Mouse (Mus musculus) thymus, adult 2 months (tissue): ENCODE results near the gene 1110032A03Rik. TPM values are rescaled to one million over a fixed set of nuclear protein-coding genes. Genes with fewer than 3 reads are reported as not detected.
A peak's percentile ranks its signal among the peaks of the same experiment; 100 is the strongest.

Experiments used
- DNase-seq: peaks from one replicate; pipeline ENCODE4 v3.0.0; 2021
- H3K27ac ChIP-seq: fragments of 200-500 bp; 2 replicates; pipeline ENCODE4 v1.5.1; 2012; ENCODE audit warnings: low read length, control low read depth; ENCODE audit not compliant: control insufficient read depth, insufficient read depth
- H3K27me3 ChIP-seq: fragments of 200-500 bp; 2 replicates; pipeline ENCODE4 v1.6.1; 2012; ENCODE audit warnings: mild to moderate bottlenecking, low read length, moderate library complexity, mixed read lengths; ENCODE audit not compliant: control insufficient read depth, insufficient read depth
- H3K36me3 ChIP-seq: fragments of 200-500 bp; 2 replicates; pipeline ENCODE4 v1.6.1; 2012; ENCODE audit warnings: mild to moderate bottlenecking, low read length, moderate library complexity; ENCODE audit not compliant: control insufficient read depth, insufficient read depth
- H3K4me1 ChIP-seq: fragments of 200-500 bp; replicated peaks from 2 replicates; pipeline ENCODE4 v1.6.1; 2012; ENCODE audit warnings: low read length; ENCODE audit not compliant: control insufficient read depth, insufficient read depth
- H3K4me3 ChIP-seq: fragments of 200-500 bp; 2 replicates; pipeline ENCODE4 v1.5.1; 2012; ENCODE audit warnings: mild to moderate bottlenecking, low read length, control low read depth, moderate library complexity; ENCODE audit not compliant: control insufficient read depth, insufficient read depth
- CTCF ChIP-seq: fragments of 200-500 bp; IDR thresholded peaks from 2 replicates; pipeline ENCODE4 v1.5.1; 2012; ENCODE audit warnings: mild to moderate bottlenecking, control low read depth, low read length, moderate library complexity, borderline replicate concordance; ENCODE audit not compliant: control insufficient read depth, poor library complexity, insufficient read depth; ENCODE audit errors: extremely low read depth
- POLR2A ChIP-seq: fragments of 200-500 bp; IDR thresholded peaks from 2 replicates; pipeline ENCODE4 v1.6.1; 2012; ENCODE audit warnings: mild to moderate bottlenecking, low read length, control low read depth, moderate library complexity; ENCODE audit not compliant: control insufficient read depth, poor library complexity, insufficient read depth; ENCODE audit errors: extremely low read depth
- WGBS: fragments of 180-500 bp; shearing (Covaris S2); methylation state at CpG from one replicate; pipeline ENCODE4 v1.1.7; 2018; 5-methylcytosine and 5-hydroxymethylcytosine counted together
- polyA plus RNA-seq: library from polyadenylated mRNA; depleted of rRNA; stranded (reverse); fragments of >200 nt; gene quantifications from 2 replicates; pipeline ENCODE4 v1.2.3, GENCODE M21; 2012; rRNA removed

The 1110032A03Rik gene
- 20.0 and 22.4 TPM in 2 replicates for polyA plus RNA-seq

- Histone ChIP-seq H3K27me3 (no peaks in the 10 kb centered on the region), H3K36me3 (no peaks in the 10 kb centered on the region), H3K4me3 (peak within 1 kb of the TSS; percentile 91), H3K27ac (peak within 1 kb of the TSS; percentile 0; the same call in 1 of the 2 replicates), H3K4me1 (0 out of 2 replicates have a peak, but pooled peaks cover 2% of the 10 kb centered on the region)
- TF ChIP-seq POLR2A (peak; percentile 35; the same call in 1 of the 2 replicates), CTCF (no peak)
- WGBS = under 1% methylated on average over 51 of the region's 51 CpGs
- DNase-seq = peak; percentile 90
Observed at GRCm38 (mm10) chr9:50774991-50775612, at the start of gene 1110032A03Rik, which contains the start of gene Alg9. TSS of gene 1110032A03Rik (minus strand) at chr9:50775520. TSS of gene Alg9 (plus strand) at chr9:50775019.

- DNase-seq = no peak
Observed at GRCm38 (mm10) chr9:50823779-50824453, 48.6 kb upstream of the 1110032A03Rik start.

GRCm38 (mm10) chr9:50822216-50822615 lies 46.9 kb upstream of the 1110032A03Rik start:
- no peak for DNase-seq
- no peaks in the 10 kb centered on the region for H3K36me3 ChIP-seq
- no peak for TF ChIP-seq POLR2A
- no peak for TF ChIP-seq CTCF
- no peak overlapping the region for H3K27ac ChIP-seq
- H3K4me3 ChIP-seq = no peak overlapping the region
- 96% methylated on average over 5 of the region's 5 CpGs for WGBS
- no peaks in the 10 kb centered on the region for H3K27me3 ChIP-seq
- H3K4me1 ChIP-seq = 0 out of 2 replicates have a peak, but pooled peaks cover 4% of the 10 kb centered on the region

More at GRCm38 (mm10) chr9:50823779-50824453, 48.6 kb upstream of the 1110032A03Rik start:
- H3K4me3 ChIP-seq = no peak overlapping the region
- H3K27ac ChIP-seq = no peak overlapping the region
- H3K4me1 ChIP-seq = no peaks in the 10 kb centered on the region
- no peak for TF ChIP-seq POLR2A
- TF ChIP-seq CTCF = no peak
- H3K27me3 ChIP-seq = no peaks in the 10 kb centered on the region
- H3K36me3 ChIP-seq = no peaks in the 10 kb centered on the region
- 95% methylated on average over 11 of the region's 11 CpGs for WGBS

GRCm38 (mm10) chr9:50821651-50822050 lies 46.3 kb upstream of the 1110032A03Rik start:
- Histone ChIP-seq H3K4me3 (no peak overlapping the region), H3K27me3 (no peaks in the 10 kb centered on the region), H3K36me3 (no peaks in the 10 kb centered on the region), H3K4me1 (0 out of 2 replicates have a peak, but pooled peaks cover 4% of the 10 kb centered on the region), H3K27ac (no peak overlapping the region)
- TF ChIP-seq POLR2A (no peak), CTCF (no peak)
- no peak for DNase-seq
- WGBS = 98% methylated on average over 6 of the region's 6 CpGs

GRCm38 (mm10) chr9:50819716-50820115 lies 44.4 kb upstream of the 1110032A03Rik start:
- DNase-seq = no peak
- WGBS = 96% methylated on average over 6 of the region's 6 CpGs

GRCm38 (mm10) chr9:50818050-50818449 lies 42.7 kb upstream of the 1110032A03Rik start:
- 0 out of 2 replicates have a peak, but pooled peaks cover 4% of the 10 kb centered on the region for H3K4me1 ChIP-seq
- no peak for TF ChIP-seq POLR2A
- H3K27me3 ChIP-seq = no peaks in the 10 kb centered on the region
- no peaks in the 10 kb centered on the region for H3K36me3 ChIP-seq
- no peak for DNase-seq
- WGBS = 52% methylated on average over 6 of the region's 6 CpGs
- H3K4me3 ChIP-seq = no peak overlapping the region
- no peak overlapping the region for H3K27ac ChIP-seq

More at GRCm38 (mm10) chr9:50819716-50820115, 44.4 kb upstream of the 1110032A03Rik start:
- Histone ChIP-seq H3K27ac (no peak overlapping the region), H3K4me1 (0 out of 2 replicates have a peak, but pooled peaks cover 4% of the 10 kb centered on the region), H3K36me3 (no peaks in the 10 kb centered on the region), H3K4me3 (no peak overlapping the region), H3K27me3 (no peaks in the 10 kb centered on the region)
- TF ChIP-seq CTCF (no peak), POLR2A (no peak)

- no peaks in the 10 kb centered on the region for H3K27me3 ChIP-seq
- no peak for DNase-seq
- H3K36me3 ChIP-seq = no peaks in the 10 kb centered on the region
- WGBS = 97% methylated on average over 1 of the region's 1 CpGs
- TF ChIP-seq CTCF (no peak), POLR2A (no peak)
- 0 out of 2 replicates have a peak, but pooled peaks cover 4% of the 10 kb centered on the region for H3K4me1 ChIP-seq
- H3K4me3 ChIP-seq = no peak overlapping the region
- no peak overlapping the region for H3K27ac ChIP-seq
Observed at GRCm38 (mm10) chr9:50816512-50816911, 41.2 kb upstream of the 1110032A03Rik start.
